ENCODE assay signal across 10 mouse cellular contexts in genomic region chr10:18816560-18816959, GRCm38 (mm10). TPM values are rescaled to one million over a fixed set of nuclear protein-coding genes. Genes with fewer than 3 reads are reported as not detected.
A peak's percentile ranks its signal among the peaks of the same experiment; 100 is the strongest.
DNase-seq lines count a peak whose midpoint lies in the region; ATAC-seq lines count a peak whose summit lies in the region.
"Had no signal": no experiment of that assay in that cellular context is flagged by ENCODE, and none has a peak within 500 bp of the region (broad histone marks: within the 10 kb centered on the region; RNA-seq: fewer than 3 reads in every experiment).

No protein-coding gene starts in this region.

- no peaks in the 10 kb centered on the region; the same call in 1 of the 2 replicates for H3K9me3 ChIP-seq in heart, embryonic 12.5 days (replicated peaks)
- no peaks in the 10 kb centered on the region for H3K9me3 ChIP-seq in midbrain, embryonic 14.5 days (ENCODE audit: control insufficient read depth, low read length)

- no peaks in the 10 kb centered on the region for H3K36me3 ChIP-seq in heart, embryonic 12.5 days
- no peaks in the 10 kb centered on the region for H3K36me3 ChIP-seq in midbrain, embryonic 14.5 days (ENCODE audit: control insufficient read depth, insufficient read depth, low read length)

- intact Hi-C loops in left cerebral cortex, postnatal 25 days (cut with DNase I), result no loop called here

- H3K27me3 ChIP-seq in heart, embryonic 12.5 days (replicated peaks), result no peaks in the 10 kb centered on the region
- H3K27me3 ChIP-seq in midbrain, embryonic 14.5 days (ENCODE audit: control insufficient read depth, insufficient read depth, low read length), result no peaks in the 10 kb centered on the region

- H3K9ac ChIP-seq in heart, embryonic 12.5 days, result no peak overlapping the region
- no peak overlapping the region for H3K9ac ChIP-seq in midbrain, embryonic 14.5 days (replicated peaks; ENCODE audit: low read length)

- peak; percentile 4 to 8 for DNase-seq in left cerebral cortex, postnatal 25 days (ENCODE audit: low spot score in 2 of 2)
- DNase-seq in left cerebral cortex, adult 11 months (ENCODE audit: low spot score), result no peak
- DNase-seq in embryo, embryonic 10 days (ENCODE audit: low spot score), result peak; percentile 63
- DNase-seq in kidney, postnatal 14 days, result peak; percentile 55
- peak; percentile 53 for DNase-seq in midbrain, embryonic 14.5 days
- DNase-seq in right cerebral cortex, postnatal 25 days, result no peak

- 0 out of 2 replicates have a peak overlapping the region, but pooled peaks have one; percentile 0 for H3K27ac ChIP-seq in heart, embryonic 12.5 days (ENCODE audit: poor library complexity, severe bottlenecking)
- H3K27ac ChIP-seq in midbrain, embryonic 14.5 days (replicated peaks; ENCODE audit: low read depth, low read length), result no peak overlapping the region

- 23% methylated on average over 5 of the region's 5 CpGs for WGBS in heart, embryonic 12.5 days
- 43% methylated on average over 5 of the region's 5 CpGs for WGBS in midbrain, embryonic 14.5 days

- ATAC-seq in heart, embryonic 12.5 days (ENCODE audit: insufficient number of reproducible peaks, low FRiP score), result peak; percentile 73
- peak; percentile 60; the same call in 1 of the 2 replicates for ATAC-seq in midbrain, embryonic 14.5 days (ENCODE audit: low FRiP score, low TSS enrichment)
- no peak for ATAC-seq in monocyte, adult 5-6 weeks (replicated peaks; ENCODE audit: insufficient number of reproducible peaks, low FRiP score, low TSS enrichment, poor library complexity, severe bottlenecking)

- H3K4me2 ChIP-seq in heart, embryonic 12.5 days, result 0 out of 2 replicates have a peak overlapping the region, but pooled peaks have one; percentile 3
- no peak overlapping the region for H3K4me2 ChIP-seq in midbrain, embryonic 14.5 days (ENCODE audit: low read length)

- H3K4me1 ChIP-seq in heart, embryonic 12.5 days (replicated peaks), result peaks cover 22% of the 10 kb centered on the region
- H3K4me1 ChIP-seq in midbrain, embryonic 14.5 days (ENCODE audit: control insufficient read depth, insufficient read depth, low read length), result no peaks in the 10 kb centered on the region

- H3K4me3 ChIP-seq in heart, embryonic 12.5 days, result no peak overlapping the region
- no peak overlapping the region for H3K4me3 ChIP-seq in midbrain, embryonic 14.5 days (replicated peaks; ENCODE audit: low read depth, low read length)

RNA-seq across cellular contexts. Expression of gene Perp, which starts 28.3 kb away (rescaled TPM):
- 1 to 10 TPM; 4.4 to 5.3 TPM for total RNA-seq in left cerebral cortex, postnatal 25 days (2021)
- 105 and 106 TPM in 2 replicates for polyA plus RNA-seq in heart, embryonic 12.5 days (2016; fragmentation: Nextera tagmentation; extraction: Ambion mirVana)
- 4.1 and 4.3 TPM in 2 replicates for polyA plus RNA-seq in midbrain, embryonic 14.5 days (2014; fragmentation: Nextera tagmentation; extraction: Ambion mirVana)
- 2.4 to 14.3 TPM (median 11.1 TPM) in 3 replicates for total RNA-seq in monocyte, adult 5-6 weeks (2017)
- total RNA-seq: MEL had no signal

RNA-seq across cellular contexts. Expression of gene Gm4922, which starts 30.0 kb away (rescaled TPM):
- total RNA-seq in left cerebral cortex, postnatal 25 days (2021), result not detected
- not detected in 2 replicates for polyA plus RNA-seq in heart, embryonic 12.5 days (2016; fragmentation: Nextera tagmentation; extraction: Ambion mirVana)
- 0.11 and 0.42 TPM in 2 replicates for polyA plus RNA-seq in midbrain, embryonic 14.5 days (2014; fragmentation: Nextera tagmentation; extraction: Ambion mirVana)
- total RNA-seq in monocyte, adult 5-6 weeks (2017), result not detected in 3 replicates
- total RNA-seq: MEL had no signal
- polyA plus RNA-seq: spleen, adult 2 months had no signal

Comparison
In these comparisons a context has a peak if more than half of its experiments do, and no peak if none do; other contexts are left out.
1. DNase-seq: peak in left cerebral cortex, postnatal 25 days (2 of 2), embryo, embryonic 10 days (single experiment), kidney, postnatal 14 days (single experiment) and midbrain, embryonic 14.5 days (single experiment); none in left cerebral cortex, adult 11 months (single experiment) and right cerebral cortex, postnatal 25 days (single experiment).